Mouse (Mus musculus): ENCODE measurements around the gene Dop1b. TPM values are rescaled to one million over a fixed set of nuclear protein-coding genes. Genes with fewer than 3 reads are reported as not detected.

The Dop1b gene
- polyA plus RNA-seq, 1 experiment from 2014 or later = 11.8 TPM

DNA sequence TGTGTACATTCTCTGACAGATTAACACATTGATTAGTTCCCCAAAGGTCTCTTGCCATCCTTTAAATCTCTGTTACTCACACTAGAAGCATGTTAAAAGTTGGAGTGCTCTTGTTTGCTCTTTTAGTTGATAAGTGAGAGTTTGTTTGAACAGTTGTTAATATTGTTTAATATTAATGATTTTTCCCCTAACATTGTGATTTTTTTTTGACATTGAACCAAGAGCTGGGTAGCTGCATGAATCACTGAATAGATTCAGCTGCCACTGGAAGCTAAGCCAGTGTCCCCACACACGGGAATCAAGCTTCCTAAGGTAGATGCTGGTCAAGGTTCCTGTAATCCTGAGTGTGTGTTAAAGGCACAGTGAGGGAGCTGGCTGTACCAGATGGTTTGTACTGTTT, 31.2 kb downstream of the Dop1b start:
- no peak overlapping the region for H3K4me3 ChIP-seq
- no peak overlapping the region for H3K9ac ChIP-seq
- H3K4me2 ChIP-seq = no peak overlapping the region
- H3K4me1 ChIP-seq = no peaks in the 10 kb centered on the region
- H3K9me3 ChIP-seq = no peaks in the 10 kb centered on the region
- H3K27ac ChIP-seq = no peak overlapping the region
- H3K36me3 ChIP-seq = peaks cover 17% of the 10 kb centered on the region
- ATAC-seq (ENCODE audit: insufficient number of reproducible peaks, insufficient read depth, low FRiP score, low TSS enrichment, low read depth) = no peak
- H3K27me3 ChIP-seq = no peaks in the 10 kb centered on the region
- WGBS = 59% methylated on average over 1 of the region's 1 CpGs

DNA sequence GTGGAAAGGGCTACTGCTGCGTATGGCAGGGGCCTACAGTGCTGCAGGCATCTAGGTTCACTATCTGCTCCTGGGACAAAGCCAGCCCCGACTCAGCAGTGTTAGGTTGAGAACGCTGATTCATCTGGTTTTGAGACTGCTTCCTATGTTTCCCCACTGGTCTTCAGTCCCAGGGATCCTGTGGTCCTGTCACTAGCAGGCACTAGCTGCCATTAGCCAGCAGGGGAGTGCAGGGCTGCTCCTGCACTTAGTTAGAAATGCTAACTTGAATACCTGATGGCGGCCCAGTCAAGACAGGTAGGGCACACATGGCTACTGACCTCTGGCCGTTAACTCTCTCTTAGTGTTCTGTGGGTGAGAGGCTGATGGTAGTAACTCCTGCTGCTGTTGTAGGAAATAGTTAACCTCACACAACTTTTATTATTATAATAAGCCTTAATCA, 32.4 kb downstream of the Dop1b start:
- no peaks in the 10 kb centered on the region for H3K27me3 ChIP-seq
- no peaks in the 10 kb centered on the region for H3K9me3 ChIP-seq
- peaks cover 21% of the 10 kb centered on the region for H3K36me3 ChIP-seq
- no peak for ATAC-seq (ENCODE audit: insufficient number of reproducible peaks, insufficient read depth, low FRiP score, low TSS enrichment, low read depth)
- 63% methylated on average over 5 of the region's 5 CpGs for WGBS
- no peak overlapping the region for H3K4me2 ChIP-seq
- no peak overlapping the region for H3K4me3 ChIP-seq
- no peak overlapping the region for H3K9ac ChIP-seq
- H3K4me1 ChIP-seq = no peaks in the 10 kb centered on the region
- no peak overlapping the region for H3K27ac ChIP-seq

DNA sequence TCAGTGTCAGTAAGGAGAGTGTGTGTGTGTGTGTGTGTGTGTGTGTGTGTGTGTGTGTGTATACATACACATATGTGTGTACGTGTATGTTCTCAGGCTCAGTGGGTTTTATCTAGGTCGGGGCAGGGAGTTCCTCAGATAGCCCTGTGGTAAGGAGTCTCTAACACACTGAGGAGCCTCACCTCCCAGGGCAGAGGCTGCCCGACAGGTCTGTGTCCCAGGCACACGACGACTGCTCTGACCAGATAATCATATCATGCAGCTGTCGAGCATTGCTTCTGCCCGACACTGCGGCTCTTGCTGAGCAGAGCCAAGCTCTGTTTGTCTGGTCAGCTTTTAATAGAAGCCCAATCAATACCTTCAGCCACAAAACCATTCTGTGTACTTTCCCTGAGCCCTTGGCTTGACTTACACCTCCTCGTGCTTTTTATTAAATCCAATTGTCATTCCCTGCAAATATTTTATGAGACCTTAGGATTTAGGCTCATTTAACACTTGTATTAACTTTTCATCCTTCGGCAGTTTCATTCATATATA, 33.2 kb downstream of the Dop1b start:
- no peaks in the 10 kb centered on the region for H3K27me3 ChIP-seq
- H3K4me3 ChIP-seq = no peak overlapping the region
- H3K9ac ChIP-seq = no peak overlapping the region
- peaks cover 5% of the 10 kb centered on the region; the same call in 1 of the 2 replicates for H3K4me1 ChIP-seq
- 81% methylated on average over 10 of the region's 10 CpGs for WGBS
- H3K4me2 ChIP-seq = no peak overlapping the region
- H3K27ac ChIP-seq = no peak overlapping the region
- H3K9me3 ChIP-seq = no peaks in the 10 kb centered on the region
- H3K36me3 ChIP-seq = peaks cover 13% of the 10 kb centered on the region
- no peak for ATAC-seq (ENCODE audit: insufficient number of reproducible peaks, insufficient read depth, low FRiP score, low TSS enrichment, low read depth)

DNA sequence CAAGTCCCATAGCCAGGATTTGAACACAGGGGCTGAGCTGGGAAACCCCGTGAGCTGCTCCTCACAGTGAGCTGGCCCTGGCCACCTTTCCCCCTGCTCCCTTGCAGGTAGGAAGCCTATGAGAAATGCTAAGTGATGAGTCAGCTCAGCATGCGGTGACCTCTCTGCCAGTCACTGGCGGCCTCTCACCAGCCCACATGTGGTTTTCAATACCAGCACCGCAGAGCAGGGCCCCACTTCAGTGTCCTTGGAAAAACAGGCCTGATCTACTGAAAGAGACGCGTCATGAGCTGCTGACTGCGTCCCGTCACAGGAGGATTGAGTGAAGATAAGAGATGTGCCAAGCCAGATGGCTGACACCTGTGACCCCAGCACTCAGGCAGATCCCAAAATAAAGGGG, 34.7 kb downstream of the Dop1b start:
- no peak overlapping the region for H3K27ac ChIP-seq
- no peaks in the 10 kb centered on the region for H3K27me3 ChIP-seq
- WGBS = 80% methylated on average over 8 of the region's 8 CpGs
- peaks cover 6% of the 10 kb centered on the region for H3K36me3 ChIP-seq
- H3K9ac ChIP-seq = no peak overlapping the region
- H3K4me2 ChIP-seq = no peak overlapping the region
- no peaks in the 10 kb centered on the region for H3K9me3 ChIP-seq
- no peak for ATAC-seq (ENCODE audit: insufficient number of reproducible peaks, insufficient read depth, low FRiP score, low TSS enrichment, low read depth)
- H3K4me3 ChIP-seq = no peak overlapping the region
- peaks cover 5% of the 10 kb centered on the region; the same call in 1 of the 2 replicates for H3K4me1 ChIP-seq

DNA sequence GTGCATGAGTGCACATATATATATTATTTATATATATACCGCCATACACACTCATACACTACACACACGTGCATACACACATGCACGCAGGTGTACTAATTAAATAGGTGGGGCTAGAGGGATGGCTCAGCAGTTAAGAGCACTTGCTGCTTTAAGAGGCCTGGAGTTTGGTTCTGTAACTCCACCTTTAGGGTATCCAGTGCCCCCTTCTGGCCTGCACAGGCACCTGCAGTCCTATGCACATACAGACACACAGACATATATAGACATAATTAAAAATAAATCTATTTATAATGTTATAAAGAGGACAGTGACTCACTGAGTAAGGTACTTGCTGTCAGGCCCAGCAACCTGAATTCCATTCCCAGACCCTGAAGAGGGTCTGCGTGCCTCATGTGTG, 35.3 kb downstream of the Dop1b start:
- H3K36me3 ChIP-seq = peaks cover 4% of the 10 kb centered on the region; the same call in 1 of the 2 replicates
- H3K27ac ChIP-seq = no peak overlapping the region
- no peaks in the 10 kb centered on the region for H3K27me3 ChIP-seq
- no peak for ATAC-seq (ENCODE audit: insufficient number of reproducible peaks, insufficient read depth, low FRiP score, low TSS enrichment, low read depth)
- peaks cover 5% of the 10 kb centered on the region; the same call in 1 of the 2 replicates for H3K4me1 ChIP-seq
- H3K9me3 ChIP-seq = no peaks in the 10 kb centered on the region
- H3K4me2 ChIP-seq = no peak overlapping the region
- 97% methylated on average over 4 of the region's 4 CpGs for WGBS
- no peak overlapping the region for H3K9ac ChIP-seq
- H3K4me3 ChIP-seq = no peak overlapping the region

DNA sequence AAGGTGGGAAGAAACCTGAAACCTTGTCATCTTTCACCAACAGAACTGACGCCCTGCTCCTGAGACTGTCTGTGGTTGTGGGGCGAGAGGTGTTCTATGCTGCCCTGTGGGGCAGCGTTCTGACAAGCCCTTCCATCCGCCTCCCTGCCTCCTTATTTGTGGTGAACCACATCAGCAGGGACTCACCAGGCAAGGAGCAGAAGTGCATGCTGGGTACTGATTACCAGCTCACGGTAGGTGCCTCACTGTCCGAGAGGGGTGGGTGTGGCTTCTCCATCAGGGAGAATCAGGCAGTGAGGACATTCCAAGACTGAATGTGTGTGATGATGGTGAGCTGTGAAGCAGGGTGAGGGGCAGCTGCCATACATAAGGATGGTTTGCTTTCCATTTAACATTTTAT, 35.7 kb downstream of the Dop1b start:
- H3K9ac ChIP-seq = no peak overlapping the region
- ATAC-seq (ENCODE audit: insufficient number of reproducible peaks, insufficient read depth, low FRiP score, low TSS enrichment, low read depth) = no peak
- 58% methylated on average over 6 of the region's 6 CpGs for WGBS

DNA sequence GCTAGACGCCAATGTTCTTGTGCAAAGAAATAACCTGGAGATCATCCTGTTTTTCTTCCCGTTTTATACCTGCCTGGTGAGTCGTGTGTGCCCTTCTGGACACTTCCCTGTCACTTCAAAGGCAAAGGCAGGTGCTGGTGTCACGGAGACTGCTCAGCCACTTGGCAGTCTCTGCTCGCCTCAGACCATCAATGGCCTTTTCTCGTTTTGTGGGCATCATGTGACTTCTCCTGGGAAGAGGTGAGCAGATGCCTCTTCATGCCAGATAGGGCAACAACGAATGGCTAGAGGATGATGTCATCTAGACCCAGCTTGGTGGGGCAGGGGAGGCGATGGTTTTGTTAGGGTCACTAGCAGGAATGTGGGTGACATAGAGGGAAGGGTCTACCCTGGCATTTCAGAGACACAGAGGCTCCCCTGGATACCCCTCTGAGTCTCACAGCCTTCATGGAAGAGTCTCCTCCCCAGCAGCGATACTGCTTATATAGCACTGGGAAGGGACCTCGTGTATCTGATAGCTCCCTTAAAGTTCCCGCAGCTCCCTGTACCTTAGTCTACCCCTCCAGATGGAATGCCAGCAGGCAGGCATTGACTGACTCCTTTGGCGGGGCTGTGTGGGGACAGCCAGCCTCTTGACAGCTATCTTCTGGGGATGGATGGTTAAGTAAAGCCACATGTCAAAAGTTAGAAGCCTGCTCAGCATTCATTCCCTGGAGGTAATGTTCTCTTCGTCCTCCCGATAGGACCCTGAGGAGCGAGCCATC, 37.6 kb downstream of the Dop1b start:
- H3K9ac ChIP-seq = no peak overlapping the region
- H3K4me2 ChIP-seq = no peak overlapping the region
- no peak overlapping the region for H3K27ac ChIP-seq
- no peaks in the 10 kb centered on the region for H3K27me3 ChIP-seq
- peaks cover 18% of the 10 kb centered on the region for H3K36me3 ChIP-seq
- ATAC-seq (ENCODE audit: insufficient number of reproducible peaks, insufficient read depth, low FRiP score, low TSS enrichment, low read depth) = no peak
- peaks cover 5% of the 10 kb centered on the region; the same call in 1 of the 2 replicates for H3K4me1 ChIP-seq
- WGBS = 68% methylated on average over 15 of the region's 15 CpGs
- no peaks in the 10 kb centered on the region for H3K9me3 ChIP-seq
- no peak overlapping the region for H3K4me3 ChIP-seq

More for the DNA sequence above, 35.7 kb downstream of the Dop1b start:
- no peaks in the 10 kb centered on the region for H3K27me3 ChIP-seq
- peaks cover 4% of the 10 kb centered on the region; the same call in 1 of the 2 replicates for H3K36me3 ChIP-seq
- H3K4me1 ChIP-seq = peaks cover 5% of the 10 kb centered on the region; the same call in 1 of the 2 replicates
- H3K27ac ChIP-seq = no peak overlapping the region
- no peak overlapping the region for H3K4me3 ChIP-seq
- no peak overlapping the region for H3K4me2 ChIP-seq
- H3K9me3 ChIP-seq = no peaks in the 10 kb centered on the region

DNA sequence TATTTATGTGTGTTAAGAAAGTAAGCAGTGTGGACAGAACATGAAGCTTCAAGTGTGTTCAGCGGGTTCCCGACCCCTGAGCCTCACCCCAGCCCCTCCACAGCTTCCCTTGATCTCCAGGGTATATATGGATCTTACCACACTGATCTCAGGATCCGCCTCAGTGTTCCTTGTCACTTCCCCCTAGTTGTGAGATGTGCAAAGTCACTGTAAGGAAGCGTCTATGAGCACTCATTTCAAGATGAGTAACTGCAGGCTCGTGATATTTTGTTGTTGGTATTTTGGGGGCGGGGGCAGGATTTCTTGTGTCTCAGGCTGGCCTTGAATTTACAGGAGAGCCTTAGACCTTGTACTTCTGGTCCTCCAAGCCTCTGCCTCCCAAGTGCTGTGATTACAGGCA, 38.8 kb downstream of the Dop1b start:
- no peak overlapping the region for H3K4me2 ChIP-seq
- H3K27ac ChIP-seq = no peak overlapping the region
- no peak overlapping the region for H3K4me3 ChIP-seq
- WGBS = 73% methylated on average over 6 of the region's 6 CpGs
- H3K9ac ChIP-seq = no peak overlapping the region
- H3K36me3 ChIP-seq = peaks cover 25% of the 10 kb centered on the region
- no peaks in the 10 kb centered on the region for H3K27me3 ChIP-seq
- H3K4me1 ChIP-seq = peaks cover 5% of the 10 kb centered on the region; the same call in 1 of the 2 replicates
- no peaks in the 10 kb centered on the region for H3K9me3 ChIP-seq
- no peak for ATAC-seq (ENCODE audit: insufficient number of reproducible peaks, insufficient read depth, low FRiP score, low TSS enrichment, low read depth)

DNA sequence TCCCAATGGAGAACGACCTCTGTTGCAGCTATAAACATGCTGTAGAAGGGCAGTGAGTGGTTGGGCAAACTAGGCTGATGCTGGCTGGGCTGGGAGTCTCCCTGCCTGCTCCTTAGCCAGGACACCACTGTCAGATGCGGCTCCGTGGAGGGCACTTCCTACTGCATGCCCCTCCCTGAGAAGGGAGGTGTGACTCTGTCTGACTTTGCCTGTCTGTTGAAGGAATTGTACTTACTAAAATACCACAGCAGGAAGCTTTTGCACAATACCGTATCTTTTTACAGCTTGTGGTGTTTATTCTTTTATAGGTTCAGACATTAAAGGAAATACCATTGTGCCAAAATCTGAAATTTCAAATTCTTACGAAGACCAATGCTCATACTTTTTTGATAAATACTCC, 40.1 kb downstream of the Dop1b start:
- 56% methylated on average over 5 of the region's 5 CpGs for WGBS
- no peak overlapping the region for H3K9ac ChIP-seq
- ATAC-seq (ENCODE audit: insufficient number of reproducible peaks, insufficient read depth, low FRiP score, low TSS enrichment, low read depth) = no peak
- H3K27ac ChIP-seq = no peak overlapping the region
- H3K9me3 ChIP-seq = no peaks in the 10 kb centered on the region
- no peak overlapping the region for H3K4me2 ChIP-seq
- H3K4me3 ChIP-seq = no peak overlapping the region
- H3K4me1 ChIP-seq = peaks cover 5% of the 10 kb centered on the region; the same call in 1 of the 2 replicates
- no peaks in the 10 kb centered on the region for H3K27me3 ChIP-seq
- H3K36me3 ChIP-seq = peaks cover 25% of the 10 kb centered on the region

DNA sequence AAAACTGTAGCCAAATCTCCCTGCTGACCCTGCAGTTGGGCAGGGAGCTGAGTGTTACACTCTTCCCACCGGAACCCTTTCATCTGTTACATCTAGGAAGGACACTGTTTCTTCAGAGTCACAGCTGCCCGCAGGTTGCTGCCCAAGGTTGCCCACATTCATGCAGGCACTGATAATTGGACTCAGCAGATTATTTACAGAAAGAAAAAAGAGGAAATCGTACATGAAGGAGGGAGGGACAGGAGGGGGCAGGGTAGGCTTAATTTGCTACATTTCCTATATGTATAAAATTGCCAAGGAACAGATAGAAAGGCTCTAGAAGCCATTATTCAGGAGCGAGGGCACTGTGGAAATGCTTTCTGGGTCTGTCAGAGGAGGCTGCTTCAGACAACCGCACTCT, 44.9 kb downstream of the Dop1b start:
- Histone ChIP-seq H3K36me3 (peaks cover 45% of the 10 kb centered on the region), H3K9me3 (no peaks in the 10 kb centered on the region), H3K4me3 (no peak overlapping the region), H3K27ac (no peak overlapping the region), H3K4me2 (no peak overlapping the region), H3K4me1 (no peaks in the 10 kb centered on the region), H3K9ac (no peak overlapping the region), H3K27me3 (no peaks in the 10 kb centered on the region)
- WGBS = 74% methylated on average over 5 of the region's 5 CpGs
- ATAC-seq (ENCODE audit: insufficient number of reproducible peaks, insufficient read depth, low FRiP score, low TSS enrichment, low read depth) = no peak

DNA sequence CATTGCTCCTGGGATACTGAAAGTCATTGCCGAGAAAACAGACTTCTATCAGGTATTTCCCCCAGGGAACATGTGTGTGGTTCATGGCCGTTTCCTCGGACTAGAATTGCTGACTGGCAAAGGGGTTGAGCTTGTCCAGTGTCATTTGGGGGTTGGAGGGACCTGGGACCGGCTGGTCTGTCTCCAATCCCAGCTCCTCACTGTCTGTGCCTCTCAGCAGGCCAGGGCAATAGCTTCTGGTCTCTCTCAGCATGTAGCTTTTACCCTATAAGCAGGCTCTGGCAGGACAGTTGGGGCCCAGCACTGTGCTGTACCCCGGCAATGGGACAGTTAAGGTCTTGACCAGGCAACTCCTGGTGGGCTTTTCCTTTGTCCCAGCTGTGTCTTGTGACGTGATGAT, 51.7 kb downstream of the Dop1b start:
- peaks cover 51% of the 10 kb centered on the region for H3K36me3 ChIP-seq
- 64% methylated on average over 6 of the region's 6 CpGs for WGBS
- H3K9me3 ChIP-seq = no peaks in the 10 kb centered on the region
- no peaks in the 10 kb centered on the region for H3K27me3 ChIP-seq
- H3K27ac ChIP-seq = no peak overlapping the region
- H3K4me1 ChIP-seq = no peaks in the 10 kb centered on the region
- no peak overlapping the region for H3K9ac ChIP-seq
- no peak for ATAC-seq (ENCODE audit: insufficient number of reproducible peaks, insufficient read depth, low FRiP score, low TSS enrichment, low read depth)
- H3K4me3 ChIP-seq = no peak overlapping the region
- no peak overlapping the region for H3K4me2 ChIP-seq

DNA sequence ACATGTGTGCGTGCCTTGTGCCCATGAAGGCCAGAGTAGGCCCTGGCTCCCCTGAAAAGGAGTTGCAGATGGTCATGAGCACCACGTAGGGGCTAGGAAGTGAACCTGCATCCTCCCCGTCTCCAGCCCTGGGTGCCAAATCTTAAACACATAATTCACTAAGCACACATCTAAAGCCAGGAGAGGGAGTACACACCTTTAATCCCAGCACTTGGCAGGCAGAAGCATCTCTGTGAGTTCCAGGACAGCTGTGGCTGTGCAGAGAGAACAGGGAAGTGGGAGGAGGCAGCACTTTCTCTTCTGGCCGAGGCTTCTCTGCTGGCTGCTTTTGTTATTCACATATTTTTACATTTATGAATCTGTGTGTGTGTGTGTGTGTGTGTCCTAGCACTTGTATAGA, 52.9 kb downstream of the Dop1b start:
- WGBS = 66% methylated on average over 4 of the region's 4 CpGs
- no peaks in the 10 kb centered on the region for H3K27me3 ChIP-seq
- peaks cover 53% of the 10 kb centered on the region for H3K36me3 ChIP-seq
- no peak overlapping the region for H3K27ac ChIP-seq
- H3K4me3 ChIP-seq = no peak overlapping the region
- H3K9me3 ChIP-seq = no peaks in the 10 kb centered on the region
- peaks cover 3% of the 10 kb centered on the region; the same call in 1 of the 2 replicates for H3K4me1 ChIP-seq
- no peak overlapping the region for H3K9ac ChIP-seq
- H3K4me2 ChIP-seq = no peak overlapping the region
- no peak for ATAC-seq (ENCODE audit: insufficient number of reproducible peaks, insufficient read depth, low FRiP score, low TSS enrichment, low read depth)

Data from embryonic facial prominence, embryonic 13.5 days (tissue).